Mouse (Mus musculus) hindbrain, embryonic 15.5 days (tissue): ENCODE results near the gene Lmf1. TPM values are rescaled to one million over a fixed set of nuclear protein-coding genes. Genes with fewer than 3 reads are reported as not detected.

ENCODE experiments used
- ATAC-seq: fragments of 200-750 bp; cut with Nextera tagmentation; 2 replicates; pipeline ENCODE4 v1.8.0; 2017; ENCODE audit warnings: low read depth, moderate number of reproducible peaks, moderate TSS enrichment; ENCODE audit not compliant: low FRiP score
- H3K27ac ChIP-seq: fragments of 300-500 bp; sonication (generic); replicated peaks from 2 replicates; pipeline ENCODE4 v1.5.1; 2015; ENCODE audit warnings: mild to moderate bottlenecking, inconsistent platforms
- H3K27me3 ChIP-seq: fragments of 300-500 bp; sonication (generic); 2 replicates; pipeline ENCODE4 v1.6.1; 2015; ENCODE audit warnings: control low read depth, inconsistent platforms
- H3K36me3 ChIP-seq: fragments of 300-500 bp; sonication (generic); 2 replicates; pipeline ENCODE4 v1.6.1; 2015; ENCODE audit warnings: control low read depth, inconsistent platforms
- H3K4me1 ChIP-seq: fragments of 300-500 bp; sonication (generic); replicated peaks from 2 replicates; pipeline ENCODE4 v1.6.1; 2015; ENCODE audit warnings: control low read depth, inconsistent platforms
- H3K4me2 ChIP-seq: fragments of 300-500 bp; sonication (generic); 2 replicates; pipeline ENCODE4 v1.6.1; 2015; ENCODE audit warnings: moderate library complexity, mild to moderate bottlenecking, inconsistent platforms
- H3K4me3 ChIP-seq: fragments of 300-500 bp; sonication (generic); 2 replicates; pipeline ENCODE4 v1.5.1; 2015; ENCODE audit warnings: mild to moderate bottlenecking, inconsistent platforms
- H3K9ac ChIP-seq: fragments of 300-500 bp; sonication (generic); 2 replicates; pipeline ENCODE4 v1.6.1; 2015; ENCODE audit warnings: inconsistent platforms
- H3K9me3 ChIP-seq: fragments of 300-500 bp; sonication (generic); 2 replicates; pipeline ENCODE4 v1.6.1; 2016; ENCODE audit warnings: control low read depth, inconsistent platforms
- WGBS: fragments of 180-500 bp; shearing (Covaris S2); methylation state at CpG from one replicate; pipeline ENCODE4 v1.1.7; 2015; 5-methylcytosine and 5-hydroxymethylcytosine counted together
- polyA plus RNA-seq: library from polyadenylated mRNA; unstranded; fragments of >200 nt; fragmentation: Nextera tagmentation; extraction: Ambion mirVana; gene quantifications from 2 replicates; pipeline ENCODE4 v1.2.1, GENCODE M21; 2015

Gene Lmf1
- polyA plus RNA-seq, 1 experiment from 2014 or later = 25.1 TPM

- peak within 1 kb of the TSS; percentile 59 for H3K9ac ChIP-seq
- under 1% methylated on average over 61 of the region's 61 CpGs for whole genome bisulfite sequencing
- peaks cover 22% of the 10 kb centered on the region; the same call in 1 of the 2 replicates for H3K27me3 ChIP-seq
- H3K27ac ChIP-seq = peak within 1 kb of the TSS; percentile 25; the same call in 1 of the 2 replicates
- H3K36me3 ChIP-seq = no peaks in the 10 kb centered on the region
- peak; percentile 66 for ATAC-seq
- H3K4me3 ChIP-seq = peak within 1 kb of the TSS; percentile 54
- no peaks in the 10 kb centered on the region for H3K9me3 ChIP-seq
- peak within 1 kb of the TSS; percentile 94 for H3K4me2 ChIP-seq
- peaks cover 42% of the 10 kb centered on the region for H3K4me1 ChIP-seq
Measured at GRCm38 (mm10) chr17:25570648-25571452, 8.0 kb upstream of the Lmf1 start, which contains the start of gene Sox8. Gene Sox8 (minus strand): TSS chr17:25570686.

GRCm38 (mm10) chr17:25571453-25571820 is 7.4 kb upstream of the Lmf1 start:
- H3K27me3 ChIP-seq = peaks cover 22% of the 10 kb centered on the region; the same call in 1 of the 2 replicates
- no peaks in the 10 kb centered on the region for H3K36me3 ChIP-seq
- H3K9me3 ChIP-seq = no peaks in the 10 kb centered on the region
- peaks cover 44% of the 10 kb centered on the region for H3K4me1 ChIP-seq
- peak overlapping the region; percentile 59; the same call in 1 of the 2 replicates for H3K9ac ChIP-seq
- H3K4me2 ChIP-seq = peak overlapping the region; percentile 94
- H3K27ac ChIP-seq = no peak overlapping the region
- peak overlapping the region; percentile 54 for H3K4me3 ChIP-seq
- WGBS = 7% methylated on average over 8 of the region's 8 CpGs
- no peak for ATAC-seq

- ATAC-seq = no peak
- H3K9me3 ChIP-seq = no peaks in the 10 kb centered on the region
- no peak overlapping the region for H3K4me3 ChIP-seq
- no peak overlapping the region for H3K4me2 ChIP-seq
- peaks cover 11% of the 10 kb centered on the region; the same call in 1 of the 2 replicates for H3K27me3 ChIP-seq
- H3K36me3 ChIP-seq = no peaks in the 10 kb centered on the region
- no peak overlapping the region for H3K27ac ChIP-seq
- 55% methylated on average over 12 of the region's 12 CpGs for WGBS
- H3K9ac ChIP-seq = no peak overlapping the region
- peaks cover 43% of the 10 kb centered on the region for H3K4me1 ChIP-seq
Measured at GRCm38 (mm10) chr17:25575208-25575971, 3.5 kb upstream of the Lmf1 start.

GRCm38 (mm10) chr17:25576034-25576433 is 2.9 kb upstream of the Lmf1 start:
- no peak for ATAC-seq
- Histone ChIP-seq H3K9ac (no peak overlapping the region), H3K9me3 (no peaks in the 10 kb centered on the region), H3K4me1 (peaks cover 37% of the 10 kb centered on the region), H3K27me3 (peaks cover 7% of the 10 kb centered on the region; the same call in 1 of the 2 replicates), H3K36me3 (no peaks in the 10 kb centered on the region), H3K4me3 (no peak overlapping the region), H3K4me2 (no peak overlapping the region), H3K27ac (no peak overlapping the region)
- WGBS = 81% methylated on average over 2 of the region's 2 CpGs

- Histone ChIP-seq H3K4me2 (no peak overlapping the region), H3K9ac (no peak overlapping the region), H3K27me3 (peaks cover 3% of the 10 kb centered on the region; the same call in 1 of the 2 replicates), H3K27ac (no peak overlapping the region), H3K4me1 (peaks cover 31% of the 10 kb centered on the region), H3K9me3 (no peaks in the 10 kb centered on the region), H3K4me3 (no peak overlapping the region), H3K36me3 (no peaks in the 10 kb centered on the region)
- 43% methylated on average over 6 of the region's 6 CpGs for whole genome bisulfite sequencing
- ATAC-seq = no peak
Measured at GRCm38 (mm10) chr17:25577263-25577662, 1.6 kb upstream of the Lmf1 start.

GRCm38 (mm10) chr17:25577702-25578101 is 1.2 kb upstream of the Lmf1 start:
- Histone ChIP-seq H3K27me3 (no peaks in the 10 kb centered on the region), H3K9me3 (no peaks in the 10 kb centered on the region), H3K27ac (no peak overlapping the region; the same call in 1 of the 2 replicates), H3K9ac (no peak overlapping the region), H3K36me3 (no peaks in the 10 kb centered on the region), H3K4me1 (peaks cover 31% of the 10 kb centered on the region), H3K4me2 (no peak overlapping the region), H3K4me3 (no peak overlapping the region)
- ATAC-seq = no peak
- WGBS = 32% methylated on average over 2 of the region's 2 CpGs

GRCm38 (mm10) chr17:25579332-25580047 is 605 bp downstream of the Lmf1 start:
- Histone ChIP-seq H3K4me3 (peak overlapping the region; percentile 73), H3K9ac (peak overlapping the region; percentile 68), H3K27ac (peak overlapping the region; percentile 76), H3K4me1 (peaks cover 31% of the 10 kb centered on the region), H3K27me3 (no peaks in the 10 kb centered on the region), H3K4me2 (peak overlapping the region; percentile 82), H3K9me3 (no peaks in the 10 kb centered on the region), H3K36me3 (no peaks in the 10 kb centered on the region)
- 7% methylated on average over 21 of the region's 21 CpGs for WGBS
- ATAC-seq = peak; percentile 24; the same call in 1 of the 2 replicates

GRCm38 (mm10) chr17:25582076-25582475 is 3.2 kb downstream of the Lmf1 start:
- Histone ChIP-seq H3K4me1 (peaks cover 22% of the 10 kb centered on the region), H3K4me2 (no peak overlapping the region), H3K27ac (no peak overlapping the region), H3K9me3 (no peaks in the 10 kb centered on the region), H3K4me3 (no peak overlapping the region), H3K9ac (no peak overlapping the region), H3K36me3 (no peaks in the 10 kb centered on the region; the same call in 1 of the 2 replicates), H3K27me3 (no peaks in the 10 kb centered on the region)
- 70% methylated on average over 8 of the region's 8 CpGs for WGBS
- no peak for ATAC-seq

GRCm38 (mm10) chr17:25583099-25583498 is 4.2 kb downstream of the Lmf1 start:
- no peaks in the 10 kb centered on the region for H3K9me3 ChIP-seq
- peaks cover 8% of the 10 kb centered on the region; the same call in 1 of the 2 replicates for H3K36me3 ChIP-seq
- no peak overlapping the region for H3K27ac ChIP-seq
- H3K4me1 ChIP-seq = peaks cover 15% of the 10 kb centered on the region
- ATAC-seq = no peak
- H3K4me2 ChIP-seq = no peak overlapping the region
- H3K9ac ChIP-seq = no peak overlapping the region
- 75% methylated on average over 4 of the region's 4 CpGs for WGBS
- H3K4me3 ChIP-seq = no peak overlapping the region
- no peaks in the 10 kb centered on the region for H3K27me3 ChIP-seq

- H3K9me3 ChIP-seq = no peaks in the 10 kb centered on the region
- H3K27me3 ChIP-seq = no peaks in the 10 kb centered on the region
- H3K4me2 ChIP-seq = no peak overlapping the region
- H3K27ac ChIP-seq = no peak overlapping the region
- no peak overlapping the region for H3K9ac ChIP-seq
- peaks cover 8% of the 10 kb centered on the region for H3K4me1 ChIP-seq
- ATAC-seq = no peak
- WGBS = 90% methylated on average over 8 of the region's 8 CpGs
- peaks cover 8% of the 10 kb centered on the region; the same call in 1 of the 2 replicates for H3K36me3 ChIP-seq
- no peak overlapping the region for H3K4me3 ChIP-seq
Measured at GRCm38 (mm10) chr17:25583858-25584257, 5.0 kb downstream of the Lmf1 start.

GRCm38 (mm10) chr17:25584646-25585045 is 5.8 kb downstream of the Lmf1 start:
- Histone ChIP-seq H3K4me1 (peaks cover 5% of the 10 kb centered on the region), H3K4me3 (no peak overlapping the region), H3K4me2 (no peak overlapping the region), H3K27ac (no peak overlapping the region), H3K27me3 (no peaks in the 10 kb centered on the region), H3K9me3 (no peaks in the 10 kb centered on the region), H3K9ac (no peak overlapping the region), H3K36me3 (peaks cover 8% of the 10 kb centered on the region; the same call in 1 of the 2 replicates)
- no peak for ATAC-seq
- WGBS = 95% methylated on average over 9 of the region's 9 CpGs
